Mouse (Mus musculus) c-Kit-positive CD71-positive TER-119-negative erythroid progenitor cells, embryonic 14.5 days (primary cell): ENCODE results near the gene Kpnb1.
"Not testable (repeated sequence)": the region's sequence is repeated elsewhere in the genome, so short reads cannot be mapped to it uniquely, and the experiment has no call there.

ENCODE experiments used
- DNase-seq: peaks from one replicate; pipeline ENCODE4 v3.0.0-alpha.2; 2013; ENCODE audit warnings: low read depth

Gene Kpnb1

GRCm38 (mm10) chr11:97187764-97188642, at the start of gene Kpnb1:
Gene Kpnb1, minus strand, starts transcription at chr11:97187881.
- DNase-seq, result peak; percentile 95

GRCm38 (mm10) chr11:97232436-97232835, 44.8 kb upstream of the Kpnb1 start:
- DNase-seq, result no peak

- DNase-seq, result no peak
Measured at GRCm38 (mm10) chr11:97229396-97229795, 41.7 kb upstream of the Kpnb1 start.

- no peak for DNase-seq
Measured at GRCm38 (mm10) chr11:97228985-97229384, 41.3 kb upstream of the Kpnb1 start.

- DNase-seq, result no peak
Measured at GRCm38 (mm10) chr11:97226131-97226530, 38.5 kb upstream of the Kpnb1 start.

- DNase-seq, result no peak
Measured at GRCm38 (mm10) chr11:97223485-97223884, 35.8 kb upstream of the Kpnb1 start.

- no peak for DNase-seq
Measured at GRCm38 (mm10) chr11:97221611-97222010, 33.9 kb upstream of the Kpnb1 start.

GRCm38 (mm10) chr11:97220211-97220610, 32.5 kb upstream of the Kpnb1 start:
- no peak for DNase-seq

GRCm38 (mm10) chr11:97214411-97214810, 26.7 kb upstream of the Kpnb1 start:
- no peak for DNase-seq

- no peak for DNase-seq
Measured at GRCm38 (mm10) chr11:97210728-97211400, 23.2 kb upstream of the Kpnb1 start.

GRCm38 (mm10) chr11:97207011-97207422, 19.3 kb upstream of the Kpnb1 start:
- DNase-seq, result no peak

- DNase-seq, result no peak
Measured at GRCm38 (mm10) chr11:97199519-97199918, 11.8 kb upstream of the Kpnb1 start.

GRCm38 (mm10) chr11:97198601-97199000, 10.9 kb upstream of the Kpnb1 start:
- peak; percentile 57 for DNase-seq

- no peak for DNase-seq
Measured at GRCm38 (mm10) chr11:97197021-97197420, 9.3 kb upstream of the Kpnb1 start.

GRCm38 (mm10) chr11:97196541-97196940, 8.9 kb upstream of the Kpnb1 start:
- no peak for DNase-seq

GRCm38 (mm10) chr11:97192621-97192951, 4.9 kb upstream of the Kpnb1 start:
- no peak for DNase-seq

- DNase-seq, result no peak
Measured at GRCm38 (mm10) chr11:97191915-97192620, 4.4 kb upstream of the Kpnb1 start.

GRCm38 (mm10) chr11:97190992-97191391, 3.3 kb upstream of the Kpnb1 start:
- no peak for DNase-seq

- DNase-seq, result not testable (repeated sequence)
Measured at GRCm38 (mm10) chr11:97189645-97190044, 2.0 kb upstream of the Kpnb1 start.

- no peak for DNase-seq
Measured at GRCm38 (mm10) chr11:97189231-97189630, 1.6 kb upstream of the Kpnb1 start.

GRCm38 (mm10) chr11:97188643-97188955, 918 bp upstream of the Kpnb1 start:
- DNase-seq, result no peak

- DNase-seq, result peak; percentile 89
Measured at GRCm38 (mm10) chr11:97186947-97187763, 526 bp downstream of the Kpnb1 start.
